Mouse (Mus musculus) testis, adult 2 months (tissue): ENCODE results near the gene Bach1. TPM values are rescaled to one million over a fixed set of nuclear protein-coding genes. Genes with fewer than 3 reads are reported as not detected.

Source experiments
- H3K27ac ChIP-seq: fragments of 200-500 bp; 2 replicates; pipeline ENCODE4 v1.5.1; 2012; ENCODE audit warnings: low read depth, low read length; ENCODE audit not compliant: control insufficient read depth, insufficient read depth
- H3K27me3 ChIP-seq: fragments of 200-500 bp; 2 replicates; pipeline ENCODE4 v1.6.1; 2012; ENCODE audit warnings: mild to moderate bottlenecking, low read length, moderate library complexity; ENCODE audit not compliant: control insufficient read depth, insufficient read depth
- H3K36me3 ChIP-seq: fragments of 200-500 bp; 2 replicates; pipeline ENCODE4 v1.6.1; 2012; ENCODE audit warnings: mild to moderate bottlenecking, low read length; ENCODE audit not compliant: control insufficient read depth, insufficient read depth
- H3K4me1 ChIP-seq: fragments of 200-500 bp; 2 replicates; pipeline ENCODE4 v1.6.1; 2012; ENCODE audit warnings: low read length; ENCODE audit not compliant: control insufficient read depth, insufficient read depth
- H3K4me3 ChIP-seq: fragments of 200-500 bp; 2 replicates; pipeline ENCODE4 v1.5.1; 2012; ENCODE audit warnings: low read depth, mild to moderate bottlenecking, low read length, moderate library complexity, mixed read lengths; ENCODE audit not compliant: control insufficient read depth
- CTCF ChIP-seq: fragments of 200-500 bp; IDR thresholded peaks from 2 replicates; pipeline ENCODE4 v1.5.1; 2012; ENCODE audit warnings: low read depth, mild to moderate bottlenecking, inconsistent platforms, low read length, moderate library complexity; ENCODE audit not compliant: control insufficient read depth, insufficient read depth, insufficient replicate concordance
- POLR2A ChIP-seq: fragments of 200-500 bp; IDR thresholded peaks from 2 replicates; pipeline ENCODE4 v1.6.1; 2012; ENCODE audit warnings: low read depth, mild to moderate bottlenecking, inconsistent platforms, low read length, moderate library complexity; ENCODE audit not compliant: control insufficient read depth
- polyA plus RNA-seq: library from polyadenylated mRNA; depleted of rRNA; stranded (reverse); fragments of >200 nt; gene quantifications from 2 replicates; pipeline ENCODE4 v1.2.3, GENCODE M21; 2012

The Bach1 gene
- polyA plus RNA-seq, 1 experiment: 1.0 TPM

DNA sequence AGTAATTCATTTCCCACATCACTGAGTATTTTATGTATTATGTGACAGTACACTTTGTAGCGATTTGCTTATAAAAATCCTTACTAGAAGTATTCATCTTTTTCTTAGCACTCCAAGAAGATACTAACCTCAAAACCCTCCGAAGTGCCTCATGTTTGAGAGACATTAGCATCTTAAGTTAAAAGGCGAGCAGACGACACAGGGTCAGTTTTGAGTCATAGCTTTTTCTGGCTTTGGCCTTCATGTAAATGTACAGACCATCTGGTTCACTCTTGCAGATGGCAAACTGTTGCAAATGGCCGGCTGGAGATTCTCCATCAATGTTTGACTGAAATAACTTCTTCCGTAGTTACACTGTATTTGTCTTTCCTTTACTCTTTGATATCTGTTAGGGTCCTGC is 30.7 kb upstream of the Bach1 start:
- TF ChIP-seq POLR2A: no peak
- TF ChIP-seq CTCF: no peak
- Histone ChIP-seq H3K4me3 (no peak overlapping the region), H3K27ac (no peak overlapping the region), H3K4me1 (peaks cover 4% of the 10 kb centered on the region), H3K27me3 (no peaks in the 10 kb centered on the region), H3K36me3 (no peaks in the 10 kb centered on the region)

GRCm38 (mm10) chr16:87670091-87670820 is 28.5 kb upstream of the Bach1 start:
- Histone ChIP-seq H3K4me3 (no peak overlapping the region), H3K36me3 (no peaks in the 10 kb centered on the region), H3K4me1 (peaks cover 4% of the 10 kb centered on the region), H3K27ac (no peak overlapping the region), H3K27me3 (no peaks in the 10 kb centered on the region)
- TF ChIP-seq POLR2A: no peak
- TF ChIP-seq CTCF: no peak

DNA sequence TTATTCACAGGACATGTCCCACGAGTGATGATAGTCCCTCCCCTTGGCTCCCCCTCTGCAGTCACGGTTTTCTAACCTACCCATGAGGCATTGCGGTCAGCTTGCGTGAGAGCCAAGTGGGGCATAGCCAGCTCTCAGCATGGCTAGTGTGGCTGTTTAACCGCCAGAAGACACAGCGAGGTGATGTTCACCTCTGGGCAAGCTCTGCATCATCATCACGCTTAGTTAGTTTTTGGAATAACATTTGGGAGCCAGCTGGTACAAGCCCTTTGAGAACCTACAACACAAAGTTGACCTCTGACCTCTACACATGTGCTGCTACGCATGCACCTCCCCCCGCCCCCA is 28.0 kb upstream of the Bach1 start:
- no peaks in the 10 kb centered on the region for H3K27me3 ChIP-seq
- TF ChIP-seq CTCF (no peak), POLR2A (no peak)
- H3K27ac ChIP-seq: no peak overlapping the region
- H3K4me3 ChIP-seq: no peak overlapping the region
- no peaks in the 10 kb centered on the region for H3K36me3 ChIP-seq
- peaks cover 4% of the 10 kb centered on the region for H3K4me1 ChIP-seq

GRCm38 (mm10) chr16:87671336-87671735 is 27.4 kb upstream of the Bach1 start:
- Histone ChIP-seq H3K27ac (no peak overlapping the region), H3K36me3 (no peaks in the 10 kb centered on the region), H3K4me1 (peaks cover 4% of the 10 kb centered on the region), H3K4me3 (no peak overlapping the region), H3K27me3 (no peaks in the 10 kb centered on the region)
- no peak for TF ChIP-seq POLR2A
- no peak for TF ChIP-seq CTCF

GRCm38 (mm10) chr16:87673155-87673554 is 25.6 kb upstream of the Bach1 start:
- no peak overlapping the region; the same call in 1 of the 2 replicates for H3K4me3 ChIP-seq
- H3K27me3 ChIP-seq: no peaks in the 10 kb centered on the region
- H3K36me3 ChIP-seq: no peaks in the 10 kb centered on the region
- TF ChIP-seq CTCF (no peak), POLR2A (no peak)
- peaks cover 4% of the 10 kb centered on the region for H3K4me1 ChIP-seq
- H3K27ac ChIP-seq: no peak overlapping the region

DNA sequence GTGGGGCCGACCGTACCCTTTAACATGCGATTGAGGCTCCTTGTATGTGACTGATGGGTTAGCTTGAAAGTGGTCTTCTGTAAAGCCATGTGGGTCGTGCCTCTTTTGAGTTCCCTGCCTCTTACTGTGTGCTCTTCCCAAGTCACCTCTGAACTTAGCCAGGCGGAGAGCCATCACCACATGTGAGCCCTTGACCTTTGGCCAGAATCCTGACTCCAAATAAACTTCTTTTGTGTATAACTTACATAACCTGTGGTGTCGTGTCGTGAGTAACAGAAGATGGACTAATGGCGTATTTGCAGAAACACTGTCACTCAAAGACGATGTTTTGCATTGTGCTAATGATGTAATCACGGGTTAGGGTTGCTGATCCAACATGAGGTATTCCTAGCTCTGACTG is 22.6 kb upstream of the Bach1 start:
- no peak for TF ChIP-seq CTCF
- no peak for TF ChIP-seq POLR2A
- Histone ChIP-seq H3K27ac (no peak overlapping the region), H3K27me3 (no peaks in the 10 kb centered on the region), H3K4me1 (peaks cover 6% of the 10 kb centered on the region), H3K4me3 (no peak overlapping the region), H3K36me3 (no peaks in the 10 kb centered on the region)

DNA sequence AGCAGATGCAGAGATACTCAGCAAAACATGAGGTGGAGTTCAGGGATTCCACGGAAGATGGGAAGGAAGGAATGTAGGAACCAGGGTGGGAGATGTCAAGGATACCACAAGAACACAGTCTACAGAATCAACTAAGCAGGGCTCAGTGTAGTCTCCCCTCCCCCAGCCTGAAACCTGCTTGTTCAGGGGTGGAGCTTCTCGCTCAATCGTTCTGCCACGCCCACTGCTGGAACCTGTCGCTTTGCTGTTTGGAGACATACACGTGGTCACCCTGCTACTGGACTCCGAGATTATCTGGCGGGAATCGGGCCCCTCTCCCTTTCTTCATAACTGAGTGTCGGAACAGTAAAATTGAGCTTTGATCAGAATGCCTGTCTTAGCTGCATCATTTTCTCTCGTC is 20.1 kb upstream of the Bach1 start:
- TF ChIP-seq CTCF (no peak), POLR2A (no peak)
- Histone ChIP-seq H3K4me1 (peaks cover 5% of the 10 kb centered on the region; the same call in 1 of the 2 replicates), H3K27ac (no peak overlapping the region), H3K4me3 (no peak overlapping the region), H3K27me3 (no peaks in the 10 kb centered on the region), H3K36me3 (no peaks in the 10 kb centered on the region)
